Mouse (Mus musculus): ENCODE results near the gene Igf1r.

DNA sequence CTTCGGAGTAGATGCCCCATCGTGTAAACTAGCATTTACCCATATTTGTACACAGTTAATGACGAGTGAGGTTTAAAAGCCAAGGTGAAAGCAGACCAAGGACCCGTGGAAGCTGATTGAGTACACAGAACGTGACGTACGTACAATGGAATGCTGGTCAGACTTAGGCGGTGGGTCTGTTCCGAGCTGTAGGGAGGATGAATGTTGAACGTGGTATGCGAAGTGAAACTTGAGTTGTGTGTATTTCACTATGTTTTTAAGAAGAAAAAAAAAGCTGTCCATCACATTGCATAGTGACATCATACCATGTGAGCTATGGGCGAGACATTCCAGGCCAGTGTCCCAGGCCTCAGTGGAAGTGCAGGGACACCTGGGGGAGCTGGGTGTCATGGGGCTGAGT is 15.8 kb downstream of the Igf1r start:
- TF ChIP-seq CTCF (IDR thresholded peaks at IDR 0.05) (no peak), EP300 (IDR thresholded peaks at IDR 0.05) (peak; percentile 94)
